Mouse (Mus musculus): ENCODE data around the gene Lamc3.

DNA sequence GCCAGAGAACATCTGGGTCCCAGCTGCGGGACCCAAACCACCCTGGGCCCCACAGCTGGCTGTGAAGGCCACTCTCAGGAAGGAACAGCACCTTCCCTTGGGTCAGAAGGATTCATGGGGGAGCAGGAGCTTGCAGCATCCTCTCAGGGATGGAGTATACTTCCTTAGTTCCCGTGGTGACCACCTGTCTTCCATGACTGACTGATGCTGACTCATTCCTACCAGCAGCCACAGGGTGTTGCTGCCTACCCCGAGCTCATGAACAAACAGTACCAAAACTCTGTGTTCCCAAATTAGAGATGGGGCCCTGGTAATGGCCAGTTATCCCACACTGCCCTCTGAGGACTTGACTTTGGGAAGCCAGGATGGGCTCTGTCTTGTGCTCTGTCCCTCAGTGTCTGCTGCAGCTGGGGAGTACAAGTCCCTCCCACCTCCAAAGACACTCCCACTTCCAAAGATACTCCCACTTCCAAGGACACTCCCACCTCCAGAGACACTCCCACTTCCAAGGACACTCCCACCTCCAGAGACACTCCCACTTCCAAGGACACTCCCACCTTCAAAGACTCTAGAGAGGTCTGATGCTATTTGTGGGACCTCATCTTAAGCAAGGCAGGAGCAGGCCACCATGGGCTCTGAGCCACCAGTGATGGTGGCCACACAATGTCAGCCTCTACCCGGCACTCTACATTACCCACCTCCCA is 14.7 kb downstream of the Lamc3 start:
- TF ChIP-seq CTCF (conservative IDR thresholded peaks at IDR 0.05; ENCODE audit: insufficient read depth, insufficient read length, low read depth, low read length), result no peak
- TF ChIP-seq POLR2A (IDR thresholded peaks at IDR 0.05; ENCODE audit: low read depth, low read length), result no peak
